Mouse (Mus musculus): Measurements from ENCODE around the gene Gm26566.

Gene Gm26566

DNA sequence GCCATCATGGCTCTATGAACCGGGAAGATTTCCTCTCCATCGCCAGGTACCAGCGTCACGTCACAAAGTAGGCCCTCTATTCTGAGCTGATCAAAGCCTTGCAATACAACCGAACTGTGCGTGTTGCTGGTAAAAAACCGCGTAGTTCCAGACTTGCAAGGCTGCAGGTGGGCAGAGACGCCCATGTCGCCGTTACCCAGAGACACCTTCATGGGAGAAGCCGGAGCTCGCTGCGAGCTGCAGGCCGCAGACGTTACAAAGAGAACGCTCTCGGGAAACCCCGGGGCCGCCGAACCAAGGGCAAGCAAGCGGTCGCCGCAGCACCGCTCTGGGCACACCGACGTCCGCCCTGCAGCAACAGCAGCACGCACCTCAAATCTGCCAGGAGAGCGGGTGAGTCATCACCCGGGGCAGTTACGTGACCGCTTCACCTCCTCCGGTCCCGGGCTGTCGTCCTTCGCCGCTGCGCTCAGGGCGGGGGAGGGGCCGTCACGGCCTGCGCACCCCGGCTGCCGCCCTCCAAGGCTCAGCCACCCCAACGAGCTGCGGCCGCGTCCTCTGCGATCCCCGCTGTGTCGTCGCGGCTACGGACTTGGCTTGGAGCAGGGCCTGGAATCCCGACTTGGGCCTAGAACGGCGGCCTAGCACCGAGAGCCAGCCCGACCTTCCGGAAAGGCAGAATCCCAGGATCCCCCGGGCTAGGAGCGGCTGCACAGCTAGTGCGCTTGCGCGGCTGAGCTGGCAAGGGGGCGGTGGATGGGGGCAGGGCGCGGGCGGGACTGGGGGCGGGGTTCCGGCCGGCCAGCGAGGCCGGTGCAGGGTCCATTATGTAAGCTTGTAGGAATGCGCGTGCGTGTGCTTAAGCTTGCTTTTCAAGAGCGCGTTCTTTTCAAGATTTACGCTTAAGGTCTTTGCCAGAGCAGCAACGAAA is at the start of gene Gm26566, which contains the start of gene Klhl9:
Gm26566 (plus strand) TSS at position 15 of the 931 bp plus-strand sequence.
Klhl9 (minus strand) TSS at position 675 of the 931 bp plus-strand sequence.
- DNase-seq: peak; percentile 92 to 96

DNA sequence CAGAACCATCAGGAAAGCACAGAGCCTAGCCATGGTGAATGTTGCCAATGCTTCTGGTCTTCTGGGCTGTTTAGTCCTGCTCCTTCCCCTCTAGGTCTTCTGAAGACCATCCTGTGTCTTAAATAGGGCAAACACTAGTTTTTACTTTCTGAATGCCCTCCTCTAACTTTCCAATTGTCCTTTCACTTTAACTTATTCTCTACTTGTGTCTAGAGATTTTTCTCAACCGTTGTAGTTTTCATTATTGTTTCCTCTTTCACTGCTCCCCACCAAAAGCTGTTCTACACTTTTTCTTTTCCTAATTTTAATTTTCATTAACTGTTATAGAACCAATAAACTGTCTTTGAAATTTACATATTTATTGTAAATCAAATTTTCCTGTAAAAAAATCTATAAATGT is 44.8 kb upstream of the Gm26566 start, which contains the start of gene Ifna16:
Ifna16 (minus strand) TSS at position 101 of the 400 bp plus-strand sequence.
- no peak for DNase-seq

DNA sequence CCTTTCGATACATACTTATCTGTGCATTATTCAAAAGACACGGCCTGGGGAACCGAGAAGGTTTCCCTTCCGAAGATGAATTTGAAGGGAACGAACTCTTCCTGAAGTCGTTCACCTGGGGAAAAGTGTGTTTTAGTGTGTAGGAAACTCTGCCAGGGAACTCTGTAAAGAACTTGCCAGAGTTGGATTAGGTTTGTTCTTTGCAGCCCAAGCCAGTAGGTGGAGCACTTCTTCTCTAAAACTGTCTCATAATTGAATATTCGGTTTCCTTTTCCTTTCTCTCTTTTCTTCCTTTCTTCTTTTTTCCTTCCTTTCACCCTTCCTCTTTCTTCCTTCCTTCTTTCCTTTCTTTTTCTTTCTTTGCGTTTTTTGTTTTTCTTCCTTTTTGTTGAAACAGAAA is 41.2 kb upstream of the Gm26566 start:
- peak in 1 of 2 experiments; percentile 47 for DNase-seq

DNA sequence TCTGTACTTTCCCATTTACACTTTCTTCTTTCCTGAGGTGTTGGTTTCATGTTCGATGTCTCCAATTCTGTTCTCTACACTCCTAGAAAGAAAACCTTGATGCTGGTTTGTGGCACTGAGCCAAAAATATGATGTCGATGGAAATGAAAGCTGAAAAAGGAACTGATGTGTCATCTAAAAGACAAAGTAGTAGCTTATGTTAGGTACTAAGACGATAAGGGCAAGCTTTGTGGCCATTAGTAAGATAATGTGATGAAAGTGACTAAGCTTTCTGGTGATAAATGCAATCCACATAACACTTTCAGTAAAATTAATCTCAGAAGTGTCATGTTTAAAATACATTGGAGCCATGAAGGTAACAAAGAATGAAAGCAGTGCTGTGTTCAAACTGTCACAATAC is 40.3 kb upstream of the Gm26566 start:
- DNase-seq: no peak

DNA sequence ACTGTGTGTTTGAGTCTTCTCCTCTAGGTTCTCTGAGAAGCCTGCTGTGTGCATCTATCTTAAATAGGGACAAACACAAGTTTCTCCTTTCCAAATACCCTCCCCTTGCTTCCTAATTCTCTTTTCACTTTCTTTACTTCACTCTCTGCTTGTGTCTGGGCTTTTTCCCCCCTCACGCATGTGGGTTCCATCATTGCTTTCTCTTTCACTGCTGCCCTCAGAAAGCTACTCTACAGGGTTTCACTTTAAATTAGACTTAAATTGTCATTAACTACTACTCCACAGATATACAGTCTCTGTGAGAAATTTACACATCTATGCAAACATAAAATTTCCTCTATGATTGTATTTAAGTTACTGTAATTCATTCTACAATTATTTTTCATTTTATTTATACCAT is 37.8 kb upstream of the Gm26566 start, which contains the start of gene Ifna2:
Ifna2 (minus strand) TSS at position 101 of the 400 bp plus-strand sequence.
- DNase-seq: no peak

DNA sequence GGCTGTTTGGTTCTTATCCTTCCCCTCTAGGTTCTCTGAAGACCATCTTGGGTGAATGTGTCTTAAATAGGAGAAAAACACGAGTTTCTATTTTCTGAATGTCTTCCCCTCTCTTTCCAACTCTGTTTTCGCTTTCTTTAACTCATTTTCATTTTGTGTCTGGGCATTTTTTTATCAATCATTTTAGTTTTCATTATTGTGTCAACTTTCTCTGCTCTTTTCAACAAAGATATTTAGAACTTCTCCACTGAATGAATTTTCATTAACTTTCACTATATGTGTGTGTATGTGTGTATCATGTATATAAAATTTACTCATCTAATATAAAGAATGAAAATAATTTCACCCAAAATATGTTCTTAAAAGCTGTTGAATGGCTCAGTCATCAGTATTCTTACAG is 30.3 kb upstream of the Gm26566 start, which contains the start of gene Ifnab:
Ifnab (minus strand) TSS at position 101 of the 400 bp plus-strand sequence.
- no peak for DNase-seq

DNA sequence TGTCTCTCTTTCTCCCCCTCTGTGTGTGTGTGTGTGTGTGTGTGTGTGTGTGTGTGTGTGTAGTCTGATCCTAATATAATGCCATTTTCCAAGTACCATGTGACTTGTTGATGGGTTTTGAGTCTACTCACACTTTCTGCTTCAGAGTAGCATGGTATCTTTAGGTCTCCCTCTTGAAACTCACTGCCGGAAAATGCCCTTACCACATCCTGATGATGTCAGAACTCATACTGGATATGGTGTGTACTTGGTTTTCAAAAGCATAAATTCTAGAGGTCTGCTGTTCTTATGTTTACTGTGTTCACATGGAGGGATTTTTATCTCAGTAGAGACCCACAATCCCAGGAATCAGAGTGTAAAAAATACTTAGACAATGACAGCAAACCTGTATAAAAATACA is 29.1 kb upstream of the Gm26566 start:
- DNase-seq: no peak

DNA sequence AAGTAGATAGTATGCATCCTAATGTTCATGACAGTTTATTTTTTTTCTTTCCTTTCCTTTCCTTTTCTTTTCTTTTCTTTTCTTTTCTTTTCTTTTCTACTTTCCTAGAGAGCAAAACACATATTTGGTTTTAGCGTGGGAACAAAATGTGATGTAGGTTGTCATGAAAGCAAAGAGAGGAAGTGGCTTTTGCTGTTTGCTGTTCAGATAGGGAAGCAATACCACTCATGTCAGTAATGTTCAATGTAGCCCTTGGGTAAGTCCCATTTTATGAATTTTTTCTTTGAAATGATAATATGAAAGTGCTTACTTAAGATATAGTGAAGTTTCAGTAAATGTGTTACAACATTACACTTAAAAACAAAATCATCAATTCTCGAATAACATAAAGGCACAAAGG is 28.2 kb upstream of the Gm26566 start:
- DNase-seq: no peak

DNA sequence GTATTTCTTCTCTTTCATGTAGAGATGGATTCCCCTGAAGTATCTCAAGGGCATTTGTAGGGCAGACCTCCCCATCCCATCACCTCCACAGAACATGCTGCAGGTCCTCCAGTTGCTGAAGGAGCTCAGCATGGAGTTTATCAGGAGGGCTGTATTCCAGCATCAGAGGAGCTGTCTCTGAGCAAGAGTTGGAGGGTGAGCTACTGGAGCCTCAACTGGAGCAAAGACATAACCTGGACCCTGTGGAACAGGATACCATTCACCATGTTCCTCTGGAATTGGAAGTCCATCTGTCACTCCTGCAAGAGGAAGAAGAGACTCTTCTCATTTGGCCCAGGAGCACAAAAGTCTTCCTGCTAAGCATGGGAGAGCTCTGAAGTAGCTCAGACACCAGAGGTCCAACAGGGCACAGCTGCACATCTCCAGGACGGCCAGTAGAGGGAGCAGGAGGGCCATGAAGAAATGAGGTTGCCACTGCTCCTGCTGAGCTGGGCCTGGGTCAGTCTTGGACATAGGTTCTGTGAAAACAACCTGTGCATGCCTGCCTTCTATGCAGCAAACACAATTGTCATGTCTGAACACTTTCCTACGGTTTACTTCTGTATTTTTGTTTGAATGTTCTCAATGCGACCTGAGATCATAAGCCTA is 25.2 kb upstream of the Gm26566 start:
- peak; percentile 73 to 79 for DNase-seq

DNA sequence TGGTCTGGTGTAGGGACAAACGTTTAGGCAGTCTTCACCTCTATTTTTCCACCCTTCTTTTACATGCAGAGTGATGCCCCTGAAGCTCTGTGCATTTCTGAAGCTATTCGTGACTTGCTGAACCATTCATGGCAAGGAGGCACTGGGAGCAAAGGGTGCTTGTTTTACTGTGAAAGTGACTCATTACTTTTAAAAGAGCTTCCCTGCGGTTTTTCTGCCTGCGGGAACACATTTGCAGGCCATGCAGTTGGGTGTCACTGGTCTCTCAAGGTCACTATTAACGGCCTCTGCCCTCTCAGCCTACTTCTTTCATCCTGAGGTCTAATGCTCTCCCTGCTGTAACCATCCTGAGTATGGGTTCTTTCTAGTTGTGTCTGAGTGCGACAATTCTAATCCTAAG is 24.5 kb upstream of the Gm26566 start:
- DNase-seq: no peak

DNA sequence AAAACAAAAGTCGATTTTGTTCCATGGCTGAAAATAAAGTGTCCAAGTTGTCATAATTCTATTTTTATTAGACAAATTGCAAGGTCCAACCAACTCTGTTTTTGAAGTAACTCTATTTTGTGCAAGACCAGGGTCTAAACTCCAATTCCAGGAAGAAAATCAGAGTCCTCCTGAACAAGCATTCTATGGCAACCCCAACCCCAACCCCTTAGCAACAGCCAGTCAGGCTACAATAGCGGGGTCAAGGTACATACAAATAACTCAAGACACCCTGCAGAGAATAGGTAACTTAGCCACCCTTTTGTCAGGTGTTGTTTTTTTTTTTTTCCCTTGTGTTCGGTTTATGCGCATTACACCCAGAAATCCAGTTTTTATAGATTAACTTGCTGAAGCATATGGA is 23.9 kb upstream of the Gm26566 start:
- peak in 1 of 2 experiments; percentile 51 for DNase-seq

DNA sequence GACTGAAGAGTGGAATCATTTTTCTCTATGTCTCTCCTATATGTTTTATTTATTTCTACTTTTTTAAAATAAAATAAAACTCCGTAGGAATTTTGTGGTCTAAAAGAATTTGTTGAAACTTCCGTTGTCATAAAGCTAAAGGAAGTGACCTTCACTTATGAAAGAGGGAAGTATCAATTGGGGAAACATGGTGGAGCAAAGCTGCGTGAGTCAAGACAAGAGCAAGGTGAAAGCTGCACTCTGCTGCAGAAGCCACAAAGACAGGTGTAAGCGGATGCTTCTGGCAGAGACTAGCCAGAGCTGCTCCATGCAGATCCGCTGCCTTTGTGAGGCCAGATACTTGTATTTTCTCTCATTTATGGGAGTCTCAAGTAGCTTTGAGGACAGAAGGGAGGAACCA is 22.8 kb upstream of the Gm26566 start:
- DNase-seq: no peak

DNA sequence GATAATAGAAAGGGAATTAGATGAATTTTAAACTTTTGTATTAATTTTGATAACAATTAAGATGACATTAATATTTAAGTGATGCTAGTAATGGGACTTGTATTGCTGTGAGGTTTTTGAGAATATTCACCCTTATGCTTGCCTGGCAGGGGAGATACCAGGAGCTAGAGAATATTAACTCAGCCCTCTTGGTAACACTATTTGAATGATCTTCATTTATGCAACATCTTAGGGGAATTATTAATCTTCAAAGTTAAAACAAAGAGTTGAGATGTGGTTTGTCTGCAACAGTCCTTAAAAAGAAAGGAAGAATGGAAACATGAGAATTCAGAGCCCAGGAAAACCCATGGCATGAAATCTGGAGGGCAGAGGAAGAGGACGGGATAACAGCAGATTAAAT is 22.3 kb upstream of the Gm26566 start:
- no peak for DNase-seq

DNA sequence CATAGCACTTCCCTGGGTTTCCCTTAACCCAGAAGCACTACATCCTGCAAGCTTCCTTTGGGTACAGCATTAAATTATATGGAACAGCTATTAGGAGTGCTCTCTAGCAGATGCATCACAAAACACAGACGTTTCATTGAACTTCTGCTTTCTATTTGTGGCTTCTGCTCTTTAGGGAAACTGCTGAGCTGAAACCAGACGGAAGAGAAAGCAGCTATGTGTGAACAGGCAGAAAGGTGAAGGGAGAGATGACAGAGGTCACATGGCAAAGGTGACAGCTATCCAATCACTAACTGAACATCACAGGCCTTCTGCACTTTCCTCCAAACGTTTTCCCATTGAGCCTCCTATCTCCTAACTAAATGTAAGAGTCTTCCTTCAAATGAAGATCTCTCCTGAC is 15.7 kb upstream of the Gm26566 start:
- DNase-seq: no peak

DNA sequence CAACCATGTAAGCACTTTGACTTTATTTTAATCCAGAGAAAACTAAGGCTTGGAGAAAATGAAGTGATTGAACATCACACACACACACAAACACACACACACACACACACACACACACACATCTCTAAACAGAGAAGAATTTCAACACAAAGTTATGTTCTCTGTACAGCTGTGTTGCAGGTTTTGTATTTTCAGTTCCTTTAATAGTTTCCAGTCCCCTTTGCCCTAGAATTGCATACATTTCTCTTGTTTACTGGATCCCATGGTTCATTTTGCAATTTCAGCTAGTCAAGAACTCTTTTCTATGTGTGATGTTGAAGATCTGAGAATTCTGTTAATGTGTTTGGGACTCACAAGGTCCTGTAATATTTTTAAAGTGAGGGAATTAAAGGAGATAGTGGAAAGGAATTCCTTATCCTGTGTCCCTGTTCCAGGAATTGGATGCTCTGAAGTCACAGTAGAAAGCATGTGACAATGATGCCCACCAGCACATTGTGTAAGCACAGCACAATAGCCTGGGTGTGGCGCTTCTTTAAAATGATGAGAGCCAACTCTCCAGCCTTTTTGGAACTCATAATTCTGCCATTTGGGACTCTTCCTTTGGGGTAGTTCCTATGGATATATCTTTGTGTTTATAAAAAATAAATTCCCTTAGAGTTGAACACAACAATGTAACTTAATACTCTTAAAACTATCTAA is 14.3 kb upstream of the Gm26566 start:
- no peak for DNase-seq

DNA sequence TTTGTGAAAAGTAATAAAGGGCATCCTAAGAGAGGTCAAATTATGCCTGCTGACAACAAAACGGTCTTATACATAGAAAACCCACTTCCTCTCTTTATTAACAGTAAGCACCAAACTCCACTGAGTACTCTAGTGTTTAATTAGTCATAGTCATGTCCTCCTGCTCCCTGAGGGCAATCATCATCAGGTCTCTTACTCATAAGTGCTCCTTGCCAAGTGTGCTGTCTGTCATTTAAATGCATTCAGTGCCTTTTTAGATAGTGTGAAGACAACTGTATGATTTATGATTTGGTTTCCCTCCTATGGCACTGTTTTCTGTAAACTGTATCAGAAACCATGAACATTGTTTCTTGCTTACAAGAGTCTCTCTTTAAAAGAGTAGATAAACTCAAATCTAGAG is 7.3 kb upstream of the Gm26566 start:
- no peak for DNase-seq

DNA sequence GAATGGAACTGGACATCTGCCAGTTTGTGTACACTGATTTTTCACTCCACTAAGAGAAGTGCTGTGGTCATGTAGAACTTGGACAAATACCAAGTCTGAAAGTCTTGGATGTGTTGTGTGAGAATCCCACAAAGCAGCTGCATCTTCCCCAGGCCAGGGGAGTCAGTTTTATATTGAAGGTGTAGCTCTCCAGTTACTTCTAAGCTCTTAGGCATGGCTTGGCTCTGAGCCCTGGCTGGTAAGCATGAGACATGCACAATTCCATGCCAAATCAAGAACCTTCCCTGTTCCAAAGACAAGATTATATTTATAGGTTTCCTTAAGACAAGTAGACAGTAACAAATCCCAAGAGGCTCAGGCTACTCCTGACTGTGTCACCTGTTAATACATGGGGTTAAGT is 6.5 kb upstream of the Gm26566 start:
- DNase-seq: peak in 1 of 2 experiments; percentile 28

DNA sequence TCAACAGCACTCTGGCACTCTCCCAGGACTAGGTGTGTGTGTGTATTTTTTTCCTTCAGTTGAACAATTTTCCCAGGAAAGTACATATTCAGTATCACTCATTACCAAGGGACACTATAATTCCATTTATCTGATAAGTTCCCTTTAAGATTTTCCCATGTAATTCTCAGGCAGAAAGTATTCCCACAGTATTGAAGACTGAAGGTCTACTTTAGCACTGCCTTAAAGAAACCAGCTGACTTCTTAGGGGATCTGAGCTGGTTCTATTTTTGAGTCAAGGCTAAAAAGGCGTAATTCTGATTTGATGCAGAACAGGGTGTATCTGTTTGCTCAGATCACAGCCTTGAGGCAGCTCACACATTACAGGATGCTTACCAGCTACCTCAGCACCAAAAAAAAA is 2.9 kb upstream of the Gm26566 start:
- peak in 1 of 2 experiments; percentile 31 for DNase-seq

DNA sequence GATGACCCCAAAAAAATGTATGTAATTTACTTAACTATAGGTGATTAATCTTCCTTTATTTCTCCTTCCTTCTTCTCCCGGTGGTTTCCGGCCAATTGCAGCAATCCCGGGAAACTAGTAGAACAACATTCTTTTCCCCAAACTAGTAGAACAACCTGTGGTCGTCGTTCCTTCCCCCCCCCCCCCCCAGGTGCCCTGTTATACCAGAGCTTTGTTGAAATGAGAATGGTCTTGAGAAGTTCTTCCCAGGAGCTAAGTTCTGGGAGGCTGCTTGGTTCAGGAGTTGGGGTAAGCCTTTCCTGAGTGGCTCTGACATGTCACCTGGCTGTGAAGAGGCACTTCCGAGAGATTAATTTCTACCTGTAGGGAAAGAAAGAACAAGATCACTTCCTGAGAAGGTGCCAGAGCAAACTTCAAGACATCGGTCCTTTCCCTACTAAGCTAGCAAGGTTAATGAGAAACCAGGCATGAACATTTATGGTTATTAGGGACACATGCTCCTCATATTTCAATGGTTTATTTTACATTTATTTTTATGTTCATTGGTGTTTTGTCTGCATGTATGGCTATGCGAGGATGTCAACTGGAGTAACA is 2.0 kb downstream of the Gm26566 start:
- DNase-seq: no peak

DNA sequence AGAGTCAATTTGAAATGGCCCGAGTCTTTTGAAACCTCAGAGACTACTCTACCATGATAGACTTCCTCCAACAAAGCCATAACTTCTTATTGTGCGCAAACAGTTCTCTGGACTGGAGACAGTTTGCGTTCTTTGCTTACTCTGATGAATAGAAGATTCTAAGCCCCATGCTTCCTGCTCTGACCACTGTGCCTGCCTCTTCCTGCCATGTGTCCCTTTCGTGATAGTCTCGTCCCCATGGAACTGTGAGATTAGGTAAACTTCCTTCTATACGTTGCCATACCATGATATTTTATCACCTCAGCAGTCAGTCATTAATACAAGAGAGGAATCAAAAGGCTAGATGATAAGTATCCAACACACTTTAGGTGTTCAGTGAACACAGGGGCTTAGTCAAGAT is 5.1 kb downstream of the Gm26566 start:
- DNase-seq: no peak

DNA sequence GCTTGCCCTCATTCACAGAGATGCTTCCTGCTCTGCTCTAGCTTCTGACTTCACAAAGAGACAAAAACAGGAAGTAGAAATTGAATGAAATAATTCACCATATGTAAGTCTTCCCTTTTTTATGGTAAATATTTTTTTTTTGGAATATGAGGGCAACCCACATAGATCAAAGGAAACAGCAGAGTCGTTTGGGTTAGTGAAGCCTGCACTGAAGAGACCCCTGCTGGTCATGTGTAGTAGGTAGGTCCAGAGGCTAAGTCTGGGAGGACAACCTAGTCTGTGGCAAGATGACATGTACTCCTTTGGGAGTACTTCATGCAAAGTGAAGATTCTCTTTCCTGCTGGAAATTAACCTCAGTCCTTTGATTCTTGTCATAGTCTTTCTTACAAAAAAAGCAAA is 5.7 kb downstream of the Gm26566 start:
- DNase-seq: peak; percentile 56 to 73

DNA sequence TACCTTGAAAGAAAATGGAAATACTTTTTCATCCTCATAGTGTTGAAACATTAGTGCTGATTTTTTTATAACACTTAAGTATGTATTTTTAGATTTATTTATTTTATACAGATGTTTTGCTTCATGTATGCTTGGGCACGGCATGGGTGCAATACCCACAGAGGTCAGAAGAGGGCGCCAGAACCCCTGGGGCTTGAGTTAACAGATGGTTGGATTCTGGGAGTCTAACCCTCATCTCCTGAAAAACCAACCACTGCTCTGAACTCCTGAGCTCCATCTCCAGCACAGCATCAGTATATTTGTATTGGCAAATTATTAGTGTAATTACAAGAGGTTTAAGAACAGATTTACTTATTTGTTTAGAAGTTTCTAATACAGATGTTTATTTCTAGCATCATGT is 16.9 kb downstream of the Gm26566 start:
- peak; percentile 71 to 83 for DNase-seq

DNA sequence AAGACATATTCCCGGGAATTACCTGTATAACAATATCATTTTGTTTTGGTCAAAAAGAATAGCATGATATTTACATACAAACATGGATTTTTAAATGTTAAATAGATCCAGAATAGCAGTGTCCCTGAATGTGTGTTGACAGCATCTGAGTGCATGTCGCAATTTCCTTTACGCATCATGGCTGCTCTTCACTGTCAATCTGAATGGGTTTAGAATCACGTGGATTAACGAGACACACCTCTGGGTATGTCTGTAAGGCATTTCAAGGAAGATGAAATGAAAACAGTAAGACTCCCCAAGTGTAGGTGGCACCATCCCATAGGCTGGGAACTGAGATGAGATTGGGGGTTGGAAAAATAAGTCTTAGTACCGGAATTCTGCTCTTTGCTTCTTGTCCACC is 17.4 kb downstream of the Gm26566 start:
- no peak for DNase-seq

Data from kidney, postnatal 25 days (tissue).